Mouse (Mus musculus) small intestine, adult 2 months (tissue): ENCODE measurements around the gene Pkn2. TPM values are rescaled to one million over a fixed set of nuclear protein-coding genes. Genes with fewer than 3 reads are reported as not detected.

Experiments
- H3K27ac ChIP-seq: fragments of 200-500 bp; 2 replicates; pipeline ENCODE4 v1.5.1; 2012; ENCODE audit warnings: low read depth, low read length, control low read depth, inconsistent platforms; ENCODE audit not compliant: insufficient read depth
- H3K27me3 ChIP-seq: fragments of 200-500 bp; 2 replicates; pipeline ENCODE4 v1.6.1; 2012; ENCODE audit warnings: mild to moderate bottlenecking, moderate library complexity, low read length, inconsistent platforms; ENCODE audit not compliant: control insufficient read depth, insufficient read depth
- H3K36me3 ChIP-seq: fragments of 200-500 bp; 2 replicates; pipeline ENCODE4 v1.6.1; 2012; ENCODE audit warnings: mild to moderate bottlenecking, low read length, control low read depth, inconsistent platforms; ENCODE audit not compliant: control insufficient read depth, insufficient read depth
- H3K4me1 ChIP-seq: fragments of 200-500 bp; 2 replicates; pipeline ENCODE4 v1.6.1; 2012; ENCODE audit warnings: low read length, inconsistent platforms, mixed read lengths; ENCODE audit not compliant: control insufficient read depth, insufficient read depth, insufficient read length
- H3K4me3 ChIP-seq: fragments of 200-500 bp; 2 replicates; pipeline ENCODE4 v1.5.1; 2012; ENCODE audit warnings: low read depth, mild to moderate bottlenecking, control low read depth, inconsistent platforms, low read length, moderate library complexity
- CTCF ChIP-seq: fragments of 200-500 bp; IDR thresholded peaks from 2 replicates; pipeline ENCODE4 v1.5.1; 2012; ENCODE audit warnings: low read depth, mild to moderate bottlenecking, control low read depth, inconsistent platforms, low read length, moderate library complexity, mixed read lengths; ENCODE audit not compliant: insufficient replicate concordance, insufficient read length; ENCODE audit errors: extremely low read depth
- POLR2A ChIP-seq: fragments of 200-500 bp; IDR thresholded peaks from 2 replicates; pipeline ENCODE4 v1.6.1; 2012; ENCODE audit warnings: low read depth, mild to moderate bottlenecking, control low read depth, inconsistent platforms, low read length, moderate library complexity
- WGBS: fragments of 180-500 bp; shearing (Covaris S2); methylation state at CpG from one replicate; pipeline ENCODE4 v1.1.7; 2018; 5-methylcytosine and 5-hydroxymethylcytosine counted together
- polyA plus RNA-seq: library from polyadenylated mRNA; depleted of rRNA; stranded (reverse); fragments of >200 nt; gene quantifications from 2 replicates; pipeline ENCODE4 v1.2.3, GENCODE M21; 2012

Pkn2 gene
- polyA plus RNA-seq, 1 experiment = 56.8 TPM

DNA sequence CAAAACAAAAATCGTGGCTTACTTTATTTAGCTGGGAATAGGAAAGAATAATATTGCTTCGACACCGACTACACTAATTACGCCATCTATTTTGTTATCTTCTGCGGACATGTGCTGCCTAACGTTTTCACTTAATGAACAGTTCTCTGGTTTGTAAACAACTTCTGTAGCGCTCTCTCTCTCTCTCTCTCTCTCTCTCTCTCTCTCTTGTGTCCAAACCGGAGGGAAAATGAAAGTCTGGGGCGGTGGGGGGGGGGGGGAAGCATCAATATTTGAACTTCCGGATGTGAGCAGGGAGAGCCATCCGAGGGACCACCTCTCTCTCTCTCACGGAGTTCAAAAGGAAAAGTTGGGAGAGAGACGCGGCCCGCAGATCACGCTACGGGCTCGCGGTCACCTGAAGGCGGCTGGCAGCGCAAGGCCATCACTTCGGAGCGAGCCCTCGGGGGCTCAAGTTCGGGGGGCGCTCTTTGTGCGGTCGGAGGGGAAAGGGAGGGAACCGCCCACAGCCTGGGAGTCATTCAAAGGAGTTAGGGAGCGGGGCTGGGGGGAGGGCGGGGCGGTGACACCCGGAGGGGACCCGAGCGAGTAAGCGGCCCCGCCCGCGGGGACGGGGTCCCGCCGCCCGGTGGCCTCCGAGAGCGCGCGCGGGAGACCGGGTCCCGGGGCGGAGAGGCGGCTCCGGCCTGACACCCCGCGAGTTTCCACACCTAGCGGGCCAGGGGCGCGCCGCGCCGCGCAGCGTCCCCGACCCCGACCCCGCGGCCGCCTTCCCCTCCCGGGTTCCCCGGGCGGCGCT, 815 bp downstream of the Pkn2 start:
- Histone ChIP-seq H3K27me3 (no peaks in the 10 kb centered on the region), H3K36me3 (peaks cover under 1% of the 10 kb centered on the region; the same call in 1 of the 2 replicates), H3K27ac (peak overlapping the region; percentile 91), H3K4me1 (no peaks in the 10 kb centered on the region), H3K4me3 (peak overlapping the region; percentile 90)
- TF ChIP-seq POLR2A (no peak), CTCF (no peak)
- WGBS = under 1% methylated on average over 72 of the region's 72 CpGs

DNA sequence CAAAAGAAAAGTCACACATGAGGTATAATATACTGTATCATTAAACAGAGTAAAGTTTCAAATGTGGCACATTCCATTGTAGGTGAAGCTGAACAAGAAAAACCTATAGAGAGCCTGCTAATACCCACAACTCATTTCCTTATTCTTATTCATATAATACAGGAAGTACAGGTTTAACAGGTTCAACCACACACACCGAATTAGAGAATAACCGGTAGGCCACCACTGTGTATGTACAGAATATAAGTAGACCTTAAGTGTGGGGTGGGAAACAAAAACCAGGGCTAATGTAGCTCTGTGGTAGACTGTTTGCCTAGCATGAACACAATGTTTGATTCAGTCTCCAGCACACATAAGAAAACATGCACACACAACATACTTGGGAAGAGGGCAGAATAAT, 18.6 kb downstream of the Pkn2 start:
- Histone ChIP-seq H3K27ac (no peak overlapping the region), H3K4me3 (no peak overlapping the region), H3K27me3 (no peaks in the 10 kb centered on the region), H3K36me3 (no peaks in the 10 kb centered on the region), H3K4me1 (peaks cover 4% of the 10 kb centered on the region; the same call in 1 of the 2 replicates)
- WGBS = 21% methylated on average over 2 of the region's 2 CpGs
- TF ChIP-seq CTCF (no peak), POLR2A (no peak)

DNA sequence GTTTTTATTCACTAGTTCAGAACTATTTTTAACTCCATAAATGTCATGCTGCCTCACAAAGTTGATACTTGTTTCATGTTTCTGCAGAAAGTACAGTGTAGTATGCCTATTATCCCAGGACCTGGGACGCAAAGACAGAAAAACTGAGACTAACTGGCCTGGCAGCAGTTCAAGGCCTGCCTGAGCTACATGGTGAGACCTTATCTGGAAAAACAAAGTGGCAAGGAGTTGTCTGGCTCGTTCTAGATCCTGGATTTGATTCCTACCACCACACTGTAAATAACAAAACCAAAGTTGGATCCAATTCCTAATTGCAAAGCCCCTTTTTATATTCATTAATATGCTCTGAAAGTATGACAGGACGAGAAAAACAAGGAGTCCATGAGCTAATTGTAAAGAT, 25.0 kb downstream of the Pkn2 start:
- no peak overlapping the region for H3K4me3 ChIP-seq
- no peak for TF ChIP-seq POLR2A
- TF ChIP-seq CTCF = no peak
- H3K27ac ChIP-seq = no peak overlapping the region
- no peaks in the 10 kb centered on the region for H3K27me3 ChIP-seq
- H3K36me3 ChIP-seq = 0 out of 2 replicates have a peak, but pooled peaks cover 1% of the 10 kb centered on the region
- WGBS = 29% methylated on average over 3 of the region's 3 CpGs
- H3K4me1 ChIP-seq = peaks cover 2% of the 10 kb centered on the region; the same call in 1 of the 2 replicates

DNA sequence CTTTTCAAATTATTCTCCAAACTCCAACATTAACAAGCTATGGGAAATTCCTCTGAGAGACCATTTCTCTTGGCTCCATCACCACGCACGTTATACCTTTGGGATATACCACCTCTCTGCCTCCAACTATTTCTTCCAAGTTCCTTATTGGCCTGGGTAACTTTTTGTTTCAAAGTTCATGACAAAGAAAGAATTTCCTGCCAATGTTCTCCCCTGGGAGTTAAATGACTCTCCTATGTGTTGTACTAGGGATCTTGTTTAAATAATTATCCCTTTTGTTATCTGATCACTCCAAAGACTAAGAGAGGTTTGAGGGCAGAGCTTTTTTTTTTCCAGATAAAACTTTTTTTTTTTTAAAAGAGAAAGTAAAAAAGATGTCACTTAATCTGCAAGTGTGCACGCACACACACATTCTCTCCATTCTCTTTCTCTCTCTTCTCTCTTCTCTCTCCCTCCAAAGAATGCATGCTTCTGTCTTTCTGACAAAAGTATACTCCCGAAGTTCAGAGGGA, 25.8 kb downstream of the Pkn2 start:
- Histone ChIP-seq H3K36me3 (0 out of 2 replicates have a peak, but pooled peaks cover 1% of the 10 kb centered on the region), H3K27me3 (no peaks in the 10 kb centered on the region), H3K4me1 (peaks cover 2% of the 10 kb centered on the region; the same call in 1 of the 2 replicates), H3K4me3 (no peak overlapping the region), H3K27ac (peak overlapping the region; percentile 53)
- TF ChIP-seq CTCF = no peak
- no peak for TF ChIP-seq POLR2A
- 18% methylated on average over 4 of the region's 4 CpGs for WGBS

DNA sequence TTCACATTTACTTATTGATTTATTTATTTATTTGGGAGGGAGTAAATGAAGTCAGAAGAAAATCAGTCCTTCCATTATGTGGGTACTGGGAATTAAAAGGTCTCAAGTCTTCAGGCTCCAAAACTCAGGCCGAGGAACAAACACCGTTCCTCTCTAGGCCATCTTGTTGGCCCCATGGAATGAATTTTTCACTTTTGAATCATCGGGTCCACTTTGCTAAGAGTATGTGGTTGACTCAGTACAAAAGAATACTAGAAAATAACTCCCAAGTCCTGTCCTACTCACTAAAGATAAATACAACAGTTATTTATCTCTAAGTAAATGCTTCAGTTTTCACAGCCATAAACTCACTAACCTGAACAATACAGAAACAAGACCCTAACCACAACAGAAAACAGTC, 28.9 kb downstream of the Pkn2 start:
- TF ChIP-seq POLR2A = no peak
- TF ChIP-seq CTCF = no peak
- H3K4me3 ChIP-seq = no peak overlapping the region
- no peak overlapping the region for H3K27ac ChIP-seq
- WGBS = 84% methylated on average over 3 of the region's 3 CpGs
- H3K4me1 ChIP-seq = peaks cover 2% of the 10 kb centered on the region; the same call in 1 of the 2 replicates
- 0 out of 2 replicates have a peak, but pooled peaks cover 4% of the 10 kb centered on the region for H3K36me3 ChIP-seq
- no peaks in the 10 kb centered on the region for H3K27me3 ChIP-seq

DNA sequence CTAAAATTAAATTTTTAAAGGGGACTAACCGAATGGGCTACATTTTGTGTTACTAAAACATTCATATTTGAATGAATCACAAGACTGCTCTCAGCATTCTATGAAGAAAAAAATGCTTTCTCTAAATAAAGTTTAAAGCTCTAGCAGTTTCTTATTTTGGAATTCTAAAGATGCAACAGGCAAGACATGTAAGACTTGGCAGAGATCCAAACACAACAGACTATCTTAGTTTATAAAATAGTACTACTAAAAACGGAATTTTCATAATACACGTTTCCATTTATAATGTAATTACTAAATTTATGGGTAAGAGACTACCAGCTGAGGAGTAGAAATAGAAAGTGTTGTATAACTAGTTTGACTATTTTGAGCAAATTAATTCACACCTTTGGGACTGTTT, 30.2 kb downstream of the Pkn2 start:
- Histone ChIP-seq H3K4me1 (peaks cover 2% of the 10 kb centered on the region; the same call in 1 of the 2 replicates), H3K27me3 (no peaks in the 10 kb centered on the region), H3K36me3 (0 out of 2 replicates have a peak, but pooled peaks cover 4% of the 10 kb centered on the region), H3K27ac (no peak overlapping the region), H3K4me3 (no peak overlapping the region)
- no peak for TF ChIP-seq CTCF
- no peak for TF ChIP-seq POLR2A
- WGBS = 64% methylated on average over 3 of the region's 3 CpGs

DNA sequence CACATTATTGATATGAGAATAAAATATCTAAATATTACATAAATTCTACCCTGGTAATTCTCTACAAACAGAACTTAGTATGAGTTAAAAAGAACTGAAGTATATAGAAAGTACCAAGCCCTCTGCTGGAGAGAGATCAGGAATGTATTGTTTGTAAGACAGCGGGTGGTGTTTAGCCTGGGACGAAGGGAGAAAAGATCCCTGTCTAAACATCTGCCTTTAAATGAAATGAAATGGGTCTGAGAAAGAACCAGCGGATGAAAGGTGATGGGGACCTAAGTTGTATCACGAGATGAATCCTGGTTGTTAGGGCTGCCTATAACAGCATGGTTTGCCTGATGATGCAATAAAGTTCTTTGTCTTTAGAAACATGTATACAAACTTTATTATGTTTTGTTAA, 41.8 kb downstream of the Pkn2 start:
- peaks cover 4% of the 10 kb centered on the region; the same call in 1 of the 2 replicates for H3K4me1 ChIP-seq
- H3K36me3 ChIP-seq = peaks cover 11% of the 10 kb centered on the region
- no peaks in the 10 kb centered on the region for H3K27me3 ChIP-seq
- H3K4me3 ChIP-seq = no peak overlapping the region
- 76% methylated on average over 4 of the region's 4 CpGs for WGBS
- no peak overlapping the region for H3K27ac ChIP-seq
- TF ChIP-seq CTCF (no peak), POLR2A (no peak)
